Mouse (Mus musculus): ENCODE measurements at regions not wholly inside any gene's neighbourhood (a gene's known extent, or its start where the extent isn't known, plus 50 kb on each side); places are given as distances from the start of the nearest gene placed in this dataset.

DNA sequence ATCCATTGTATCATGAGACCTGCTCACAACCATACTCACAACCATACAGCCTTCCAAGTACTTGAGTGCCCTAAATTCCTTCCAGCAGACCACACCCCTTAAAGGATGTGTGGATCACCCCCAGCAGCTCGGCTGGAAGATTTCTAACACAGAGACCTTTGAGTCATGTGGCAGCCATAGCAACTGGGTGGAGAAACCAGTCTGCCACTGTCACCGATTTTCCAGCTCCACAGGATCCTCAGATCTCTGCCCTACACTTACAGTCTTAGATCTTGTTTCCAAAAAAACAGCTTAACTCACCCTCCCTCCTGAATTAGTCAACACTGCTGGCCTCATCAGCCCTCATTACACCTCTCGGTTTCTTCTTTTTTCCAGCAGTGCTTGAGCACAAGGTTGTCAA lies 1630.6 kb downstream of the 4930444P10Rik start:
- TF ChIP-seq CTCF (IDR thresholded peaks at IDR 0.05; ENCODE audit: extremely low read depth, insufficient read depth, insufficient read length, insufficient replicate concordance): no peak
- no peak for TF ChIP-seq POLR2A (IDR thresholded peaks at IDR 0.05; ENCODE audit: low read depth, low read length)
